Mouse (Mus musculus) kidney, embryonic 14.5 days (tissue): ENCODE results near the gene Mocs2. TPM values are rescaled to one million over a fixed set of nuclear protein-coding genes. Genes with fewer than 3 reads are reported as not detected.

Experiments used
- ATAC-seq: fragments of 200-750 bp; cut with Nextera tagmentation; 2 replicates; pipeline ENCODE4 v1.8.0; 2017; ENCODE audit warnings: moderate number of reproducible peaks, mild to moderate bottlenecking, moderate TSS enrichment, moderate library complexity; ENCODE audit not compliant: low FRiP score, low TSS enrichment
- H3K27ac ChIP-seq: fragments of 300-500 bp; sonication (generic); 2 replicates; pipeline ENCODE4 v1.5.1; 2014; ENCODE audit warnings: low read depth, mild to moderate bottlenecking, low read length, moderate library complexity, mixed read lengths
- H3K27me3 ChIP-seq: fragments of 300-500 bp; sonication (generic); 2 replicates; pipeline ENCODE4 v1.6.1; 2014; ENCODE audit warnings: mild to moderate bottlenecking, low read length; ENCODE audit not compliant: control insufficient read depth, insufficient read depth
- H3K36me3 ChIP-seq: fragments of 300-500 bp; sonication (generic); 2 replicates; pipeline ENCODE4 v1.6.1; 2014; ENCODE audit warnings: low read length, mixed read lengths; ENCODE audit not compliant: control insufficient read depth, insufficient read depth
- H3K4me1 ChIP-seq: fragments of 300-500 bp; sonication (generic); 2 replicates; pipeline ENCODE4 v1.6.1; 2014; ENCODE audit warnings: low read length, mixed read lengths; ENCODE audit not compliant: control insufficient read depth, insufficient read depth
- H3K4me2 ChIP-seq: fragments of 300-500 bp; sonication (generic); replicated peaks from 2 replicates; pipeline ENCODE4 v1.6.1; 2014; ENCODE audit warnings: low read depth, mild to moderate bottlenecking, low read length
- H3K4me3 ChIP-seq: fragments of 300-500 bp; sonication (generic); 2 replicates; pipeline ENCODE4 v1.5.1; 2014; ENCODE audit warnings: mild to moderate bottlenecking, low read length
- H3K9ac ChIP-seq: fragments of 300-500 bp; sonication (generic); 2 replicates; pipeline ENCODE4 v1.6.1; 2014; ENCODE audit warnings: low read depth, mild to moderate bottlenecking, low read length, moderate library complexity
- H3K9me3 ChIP-seq: fragments of 300-500 bp; sonication (generic); 2 replicates; pipeline ENCODE4 v1.6.1; 2016; ENCODE audit warnings: low read length; ENCODE audit not compliant: control insufficient read depth
- WGBS: fragments of 180-500 bp; shearing (Covaris S2); extraction: QIAGEN DNeasy Blood & Tissue Kit; methylation state at CpG from one replicate; pipeline ENCODE4 v1.1.7; 2014; 5-methylcytosine and 5-hydroxymethylcytosine counted together
- polyA plus RNA-seq: library from polyadenylated mRNA; unstranded; fragments of >200 nt; fragmentation: Nextera tagmentation; extraction: Ambion mirVana; gene quantifications from 2 replicates; pipeline ENCODE4 v1.2.1, GENCODE M21; 2014

The Mocs2 gene
- polyA plus RNA-seq, result 72.7 and 76.7 TPM in 2 replicates

- ATAC-seq, result peak; percentile 99
- WGBS, result under 1% methylated on average over 39 of the region's 39 CpGs
- no peak within 1 kb of the TSS for H3K27ac ChIP-seq
- peaks cover 8% of the 10 kb centered on the region; the same call in 1 of the 2 replicates for H3K36me3 ChIP-seq
- no peaks in the 10 kb centered on the region for H3K27me3 ChIP-seq
- H3K9ac ChIP-seq, result peak within 1 kb of the TSS; percentile 65
- H3K4me2 ChIP-seq, result peak within 1 kb of the TSS; percentile 76
- peaks cover 8% of the 10 kb centered on the region; the same call in 1 of the 2 replicates for H3K4me1 ChIP-seq
- H3K4me3 ChIP-seq, result peak within 1 kb of the TSS; percentile 80
- H3K9me3 ChIP-seq, result no peaks in the 10 kb centered on the region
Observed at GRCm38 (mm10) chr13:114817751-114818360, at the start of gene Mocs2. TSS of gene Mocs2 (plus strand) at chr13:114818236.

- Histone ChIP-seq H3K9ac (no peak overlapping the region), H3K4me1 (no peaks in the 10 kb centered on the region), H3K4me2 (no peak overlapping the region), H3K4me3 (no peak overlapping the region), H3K36me3 (no peaks in the 10 kb centered on the region), H3K9me3 (no peaks in the 10 kb centered on the region), H3K27ac (no peak overlapping the region), H3K27me3 (no peaks in the 10 kb centered on the region)
- ATAC-seq, result no peak
- 82% methylated on average over 1 of the region's 1 CpGs for WGBS
Observed at GRCm38 (mm10) chr13:114791511-114791910, 26.5 kb upstream of the Mocs2 start.

GRCm38 (mm10) chr13:114793250-114794030 lies 24.6 kb upstream of the Mocs2 start:
- no peaks in the 10 kb centered on the region for H3K4me1 ChIP-seq
- 0 out of 2 replicates have a peak, but pooled peaks have one; percentile 32 for ATAC-seq
- no peak overlapping the region for H3K4me2 ChIP-seq
- H3K27ac ChIP-seq, result no peak overlapping the region
- no peaks in the 10 kb centered on the region for H3K9me3 ChIP-seq
- 49% methylated on average over 6 of the region's 6 CpGs for WGBS
- H3K36me3 ChIP-seq, result no peaks in the 10 kb centered on the region
- no peak overlapping the region for H3K9ac ChIP-seq
- H3K4me3 ChIP-seq, result no peak overlapping the region
- no peaks in the 10 kb centered on the region for H3K27me3 ChIP-seq

GRCm38 (mm10) chr13:114801857-114802256 lies 16.2 kb upstream of the Mocs2 start:
- Histone ChIP-seq H3K27ac (no peak overlapping the region), H3K36me3 (no peaks in the 10 kb centered on the region), H3K4me1 (no peaks in the 10 kb centered on the region), H3K9ac (no peak overlapping the region), H3K9me3 (no peaks in the 10 kb centered on the region), H3K4me2 (no peak overlapping the region), H3K4me3 (no peak overlapping the region), H3K27me3 (no peaks in the 10 kb centered on the region)
- WGBS, result 89% methylated on average over 3 of the region's 3 CpGs
- ATAC-seq, result no peak

- no peaks in the 10 kb centered on the region for H3K27me3 ChIP-seq
- no peaks in the 10 kb centered on the region for H3K9me3 ChIP-seq
- no peak overlapping the region for H3K27ac ChIP-seq
- H3K4me3 ChIP-seq, result no peak overlapping the region
- H3K36me3 ChIP-seq, result no peaks in the 10 kb centered on the region
- no peak for ATAC-seq
- no peaks in the 10 kb centered on the region for H3K4me1 ChIP-seq
- no peak overlapping the region for H3K4me2 ChIP-seq
- WGBS, result 85% methylated on average over 2 of the region's 2 CpGs
- H3K9ac ChIP-seq, result no peak overlapping the region
Observed at GRCm38 (mm10) chr13:114802971-114803370, 15.1 kb upstream of the Mocs2 start.

- no peaks in the 10 kb centered on the region for H3K9me3 ChIP-seq
- H3K9ac ChIP-seq, result no peak overlapping the region
- no peak overlapping the region for H3K4me3 ChIP-seq
- no peaks in the 10 kb centered on the region for H3K27me3 ChIP-seq
- H3K4me2 ChIP-seq, result no peak overlapping the region
- no peaks in the 10 kb centered on the region for H3K36me3 ChIP-seq
- no peak for ATAC-seq
- H3K27ac ChIP-seq, result no peak overlapping the region
- 86% methylated on average over 5 of the region's 5 CpGs for WGBS
- H3K4me1 ChIP-seq, result no peaks in the 10 kb centered on the region
Observed at GRCm38 (mm10) chr13:114809624-114810210, 8.3 kb upstream of the Mocs2 start.

- Histone ChIP-seq H3K4me2 (peak overlapping the region; percentile 76), H3K9me3 (no peaks in the 10 kb centered on the region), H3K36me3 (peaks cover 13% of the 10 kb centered on the region; the same call in 1 of the 2 replicates), H3K4me1 (peaks cover 8% of the 10 kb centered on the region; the same call in 1 of the 2 replicates), H3K9ac (peak overlapping the region; percentile 65), H3K27ac (no peak overlapping the region), H3K4me3 (peak overlapping the region; percentile 80), H3K27me3 (no peaks in the 10 kb centered on the region)
- peak; percentile 77 for ATAC-seq
- WGBS, result 20% methylated on average over 9 of the region's 9 CpGs
Observed at GRCm38 (mm10) chr13:114818513-114818912, 477 bp downstream of the Mocs2 start.

- H3K27ac ChIP-seq, result no peak overlapping the region
- H3K27me3 ChIP-seq, result no peaks in the 10 kb centered on the region
- no peak overlapping the region for H3K4me2 ChIP-seq
- no peak overlapping the region for H3K4me3 ChIP-seq
- no peak overlapping the region for H3K9ac ChIP-seq
- no peak for ATAC-seq
- H3K9me3 ChIP-seq, result no peaks in the 10 kb centered on the region
- WGBS, result 96% methylated on average over 2 of the region's 2 CpGs
- peaks cover 8% of the 10 kb centered on the region; the same call in 1 of the 2 replicates for H3K4me1 ChIP-seq
- H3K36me3 ChIP-seq, result peaks cover 34% of the 10 kb centered on the region
Observed at GRCm38 (mm10) chr13:114822871-114823270, 4.8 kb downstream of the Mocs2 start.
